Mouse (Mus musculus) macrophage (primary cell): Measurements from ENCODE around the gene Lck. TPM values are rescaled to one million over a fixed set of nuclear protein-coding genes. Genes with fewer than 3 reads are reported as not detected.

Source experiments
- H3K27ac ChIP-seq: fragments of 350-480 bp; formaldehyde crosslinking; 2 replicates; pipeline ENCODE4 v1.9.0; 2021
- H3K36me3 ChIP-seq: fragments of 350-480 bp; formaldehyde crosslinking; 2 replicates; pipeline ENCODE4 v1.9.0; 2021; ENCODE audit errors: inconsistent target
- H3K4me3 ChIP-seq: fragments of 350-480 bp; formaldehyde crosslinking; 2 replicates; pipeline ENCODE4 v1.9.0; 2021; ENCODE audit errors: inconsistent target
- H3K79me2 ChIP-seq: fragments of 350-480 bp; formaldehyde crosslinking; 2 replicates; pipeline ENCODE4 v1.9.0; 2021; ENCODE audit errors: inconsistent target
- whole genome bisulfite sequencing: methylation state at CpG from one replicate; pipeline ENCODE4 v1.1.7; 2026; ENCODE audit warnings: inconsistent platforms; ENCODE audit not compliant: missing documents; 5-methylcytosine and 5-hydroxymethylcytosine counted together
- polyA plus RNA-seq: library from polyadenylated mRNA; stranded (reverse); fragments of 250-400 nt; gene quantifications from 3 replicates; pipeline ENCODE4 v1.2.4, GENCODE M21; 2018; ENCODE audit warnings: inconsistent platforms

The Lck gene
- polyA plus RNA-seq, 1 experiment from 2014 or later: 0.57 TPM

GRCm38 (mm10) chr4:129610026-129610425 lies 36.6 kb upstream of the Lck start:
- H3K4me3 ChIP-seq: no peak overlapping the region
- H3K36me3 ChIP-seq: peaks cover 34% of the 10 kb centered on the region
- H3K27ac ChIP-seq: no peak overlapping the region
- WGBS: 100% methylated on average over 4 of the region's 4 CpGs
- H3K79me2 ChIP-seq: no peaks in the 10 kb centered on the region

- Histone ChIP-seq H3K27ac (no peak overlapping the region), H3K36me3 (peaks cover 42% of the 10 kb centered on the region), H3K4me3 (no peak overlapping the region), H3K79me2 (peaks cover 7% of the 10 kb centered on the region; the same call in 1 of the 2 replicates)
- 75% methylated on average over 12 of the region's 12 CpGs for WGBS
Measured at GRCm38 (mm10) chr4:129609139-129609631, 35.7 kb upstream of the Lck start.

GRCm38 (mm10) chr4:129608426-129609025 lies 35.1 kb upstream of the Lck start:
- Histone ChIP-seq H3K4me3 (no peak overlapping the region), H3K27ac (no peak overlapping the region), H3K79me2 (peaks cover 14% of the 10 kb centered on the region), H3K36me3 (peaks cover 49% of the 10 kb centered on the region)
- 46% methylated on average over 7 of the region's 7 CpGs for WGBS

- Histone ChIP-seq H3K4me3 (peak within 1 kb of the TSS; percentile 65), H3K79me2 (peaks cover 72% of the 10 kb centered on the region), H3K27ac (peak within 1 kb of the TSS; percentile 35; the same call in 1 of the 2 replicates), H3K36me3 (peaks cover 35% of the 10 kb centered on the region)
- WGBS: under 1% methylated on average over 58 of the region's 74 CpGs
Measured at GRCm38 (mm10) chr4:129600233-129601158, 27.1 kb upstream of the Lck start, which contains the start of the genes Eif3i and Tmem234. TSS of gene Eif3i (minus strand) at chr4:129600648. TSS of gene Tmem234 (plus strand) at chr4:129600668.

GRCm38 (mm10) chr4:129588865-129589264 lies 15.4 kb upstream of the Lck start:
- H3K4me3 ChIP-seq: no peak overlapping the region
- H3K27ac ChIP-seq: no peak overlapping the region
- H3K79me2 ChIP-seq: no peaks in the 10 kb centered on the region
- WGBS: 57% methylated on average over 4 of the region's 4 CpGs
- peaks cover 29% of the 10 kb centered on the region for H3K36me3 ChIP-seq

- Histone ChIP-seq H3K36me3 (peaks cover 12% of the 10 kb centered on the region), H3K27ac (no peak overlapping the region), H3K79me2 (no peaks in the 10 kb centered on the region), H3K4me3 (no peak overlapping the region)
- WGBS: 100% methylated on average over 1 of the region's 1 CpGs
Measured at GRCm38 (mm10) chr4:129586943-129587342, 13.5 kb upstream of the Lck start.

- Histone ChIP-seq H3K27ac (no peak overlapping the region), H3K79me2 (no peaks in the 10 kb centered on the region), H3K4me3 (no peak overlapping the region), H3K36me3 (peaks cover under 1% of the 10 kb centered on the region; the same call in 1 of the 2 replicates)
- WGBS: 95% methylated on average over 8 of the region's 9 CpGs
Measured at GRCm38 (mm10) chr4:129585773-129586172, 12.3 kb upstream of the Lck start.

GRCm38 (mm10) chr4:129584884-129585608 lies 11.6 kb upstream of the Lck start:
- peak overlapping the region; percentile 41 for H3K4me3 ChIP-seq
- 3% methylated on average over 36 of the region's 36 CpGs for WGBS

GRCm38 (mm10) chr4:129584370-129584769 lies 10.9 kb upstream of the Lck start:
- no peaks in the 10 kb centered on the region for H3K79me2 ChIP-seq
- no peaks in the 10 kb centered on the region for H3K36me3 ChIP-seq
- H3K27ac ChIP-seq: peak overlapping the region; percentile 57
- H3K4me3 ChIP-seq: peak overlapping the region; percentile 41
- WGBS: 83% methylated on average over 1 of the region's 1 CpGs

More at GRCm38 (mm10) chr4:129584884-129585608, 11.6 kb upstream of the Lck start:
- H3K36me3 ChIP-seq: no peaks in the 10 kb centered on the region
- peak overlapping the region; percentile 57 for H3K27ac ChIP-seq
- H3K79me2 ChIP-seq: no peaks in the 10 kb centered on the region

- Histone ChIP-seq H3K27ac (no peak overlapping the region), H3K36me3 (no peaks in the 10 kb centered on the region), H3K79me2 (no peaks in the 10 kb centered on the region), H3K4me3 (no peak overlapping the region)
- WGBS: 94% methylated on average over 1 of the region's 1 CpGs
Measured at GRCm38 (mm10) chr4:129582251-129582650, 8.8 kb upstream of the Lck start.

GRCm38 (mm10) chr4:129580347-129580746 lies 6.9 kb upstream of the Lck start:
- H3K79me2 ChIP-seq: no peaks in the 10 kb centered on the region
- 57% methylated on average over 7 of the region's 7 CpGs for WGBS
- H3K27ac ChIP-seq: no peak overlapping the region
- H3K4me3 ChIP-seq: no peak overlapping the region
- H3K36me3 ChIP-seq: no peaks in the 10 kb centered on the region

- no peaks in the 10 kb centered on the region for H3K36me3 ChIP-seq
- 49% methylated on average over 5 of the region's 5 CpGs for WGBS
- no peak within 1 kb of the TSS for H3K4me3 ChIP-seq
- H3K79me2 ChIP-seq: no peaks in the 10 kb centered on the region
- no peak within 1 kb of the TSS for H3K27ac ChIP-seq
Measured at GRCm38 (mm10) chr4:129578466-129578865, 5.0 kb upstream of the Lck start, which contains the start of gene Fam167b. TSS of gene Fam167b (minus strand) at chr4:129578549.

GRCm38 (mm10) chr4:129577688-129578087 lies 4.2 kb upstream of the Lck start:
- Histone ChIP-seq H3K36me3 (no peaks in the 10 kb centered on the region), H3K27ac (no peak overlapping the region), H3K79me2 (no peaks in the 10 kb centered on the region), H3K4me3 (no peak overlapping the region)
- 89% methylated on average over 7 of the region's 7 CpGs for WGBS

- Histone ChIP-seq H3K36me3 (no peaks in the 10 kb centered on the region), H3K4me3 (no peak overlapping the region), H3K27ac (no peak overlapping the region), H3K79me2 (no peaks in the 10 kb centered on the region)
- WGBS: 33% methylated on average over 21 of the region's 21 CpGs
Measured at GRCm38 (mm10) chr4:129576863-129577491, 3.5 kb upstream of the Lck start.
